Mouse (Mus musculus) MEL (cell line): ENCODE measurements around the gene Kdelc2. TPM values are rescaled to one million over a fixed set of nuclear protein-coding genes. Genes with fewer than 3 reads are reported as not detected.

Experiments
- DNase-seq: peaks from one replicate; pipeline ENCODE4 v3.0.0; 2011; ENCODE audit warnings: low read depth, low spot score
- H3K27ac ChIP-seq: 2 replicates; pipeline ENCODE4 v1.5.1; 2012; ENCODE audit warnings: low read depth, mild to moderate bottlenecking, control low read depth, low read length, moderate library complexity; ENCODE audit not compliant: control insufficient read depth
- H3K27me3 ChIP-seq, 2 experiments: fragments of 150-350 bp in 1 of 2; sonication (generic) in 1 of 2; 2 replicates each; pipeline ENCODE4 v1.6.1; 2012; ENCODE audit warnings: low read length in 2 of 2, mild to moderate bottlenecking in 2 of 2, improper control_type of control experiment in 1 of 2, moderate library complexity in 1 of 2; ENCODE audit not compliant: insufficient read depth in 2 of 2, control insufficient read depth in 1 of 2
- H3K36me3 ChIP-seq, 2 experiments: 2 replicates each; pipeline ENCODE4 v1.6.1; 2012 to 2014; ENCODE audit warnings: low read length in 2 of 2, improper control_type of control experiment in 1 of 2, inconsistent platforms in 1 of 2, mild to moderate bottlenecking in 1 of 2; ENCODE audit not compliant: insufficient read depth in 2 of 2, control insufficient read depth in 1 of 2
- H3K4me1 ChIP-seq, 2 experiments: fragments of 150-350 bp in 1 of 2; sonication (generic) in 1 of 2; 2 replicates each; pipeline ENCODE4 v1.6.1; 2012; ENCODE audit warnings: low read length in 2 of 2, improper control_type of control experiment in 1 of 2, mild to moderate bottlenecking in 1 of 2; ENCODE audit not compliant: insufficient read depth in 2 of 2, control insufficient read depth in 1 of 2
- H3K4me3 ChIP-seq, 2 experiments: fragments of 150-350 bp in 1 of 2; sonication (generic) in 1 of 2; 2 replicates each; pipeline ENCODE4 v1.5.1; 2012; ENCODE audit warnings: low read depth in 2 of 2, low read length in 2 of 2, mild to moderate bottlenecking in 2 of 2, moderate library complexity in 2 of 2, control low read depth in 1 of 2, improper control_type of control experiment in 1 of 2; ENCODE audit not compliant: control insufficient read depth in 1 of 2, insufficient read depth in 1 of 2
- H3K79me2 ChIP-seq: 2 replicates; pipeline ENCODE4 v1.6.1; 2012; ENCODE audit warnings: mild to moderate bottlenecking, low read length, moderate library complexity; ENCODE audit not compliant: control insufficient read depth, poor library complexity, insufficient read depth
- H3K9ac ChIP-seq: 2 replicates; pipeline ENCODE4 v1.6.1; 2012; ENCODE audit warnings: low read depth, mild to moderate bottlenecking, control low read depth, low read length, moderate library complexity; ENCODE audit not compliant: control insufficient read depth, poor library complexity, severe bottlenecking
- H3K9me3 ChIP-seq: fragments of 150-350 bp; sonication (generic); replicated peaks from 2 replicates; pipeline ENCODE4 v1.6.1; 2012; ENCODE audit warnings: mild to moderate bottlenecking, low read length, improper control_type of control experiment, moderate library complexity; ENCODE audit not compliant: insufficient read depth
- BHLHE40 ChIP-seq: IDR thresholded peaks from 2 replicates; pipeline ENCODE4 v1.6.1; 2012; ENCODE audit warnings: low read depth, mild to moderate bottlenecking, inconsistent platforms, low read length, improper control_type of control experiment, borderline replicate concordance
- E2F4 ChIP-seq: IDR thresholded peaks from 2 replicates; pipeline ENCODE4 v1.6.1; 2011; ENCODE audit warnings: low read depth, low read length, improper control_type of control experiment, borderline replicate concordance
- ELF1 ChIP-seq: IDR thresholded peaks from 2 replicates; pipeline ENCODE4 v1.6.1; 2014; ENCODE audit warnings: low read depth, mild to moderate bottlenecking, inconsistent platforms, low read length, improper control_type of control experiment, moderate library complexity
- EP300 ChIP-seq, 2 experiments: IDR thresholded peaks; 2 replicates each; pipeline ENCODE4 v1.6.1; 2011; ENCODE audit warnings: improper control_type of control experiment in 2 of 2, low read length in 2 of 2, low read depth in 1 of 2, mild to moderate bottlenecking in 1 of 2
- ETS1 ChIP-seq: IDR thresholded peaks from 2 replicates; pipeline ENCODE4 v1.6.1; 2012; ENCODE audit warnings: low read depth, mild to moderate bottlenecking, inconsistent platforms, low read length, improper control_type of control experiment, moderate library complexity
- GATA1 ChIP-seq: IDR thresholded peaks from 2 replicates; pipeline ENCODE4 v1.6.1; 2011; ENCODE audit warnings: low read depth, low read length, improper control_type of control experiment
- HCFC1 ChIP-seq: IDR thresholded peaks from 2 replicates; pipeline ENCODE4 v1.6.1; 2012; ENCODE audit warnings: low read depth, mild to moderate bottlenecking, inconsistent platforms, low read length, improper control_type of control experiment, moderate library complexity
- JUND ChIP-seq: IDR thresholded peaks from 2 replicates; pipeline ENCODE4 v1.6.1; 2011; ENCODE audit warnings: low read depth, mild to moderate bottlenecking, improper control_type of control experiment, low read length
- MAX ChIP-seq: IDR thresholded peaks from 2 replicates; pipeline ENCODE4 v1.6.1; 2011; ENCODE audit warnings: low read length, improper control_type of control experiment
- MAZ ChIP-seq: IDR thresholded peaks from 2 replicates; pipeline ENCODE4 v1.6.1; 2012; ENCODE audit warnings: low read depth, mild to moderate bottlenecking, inconsistent platforms, low read length, improper control_type of control experiment
- MEF2A ChIP-seq: IDR thresholded peaks from 2 replicates; pipeline ENCODE4 v1.6.1; 2014; ENCODE audit warnings: low read depth, mild to moderate bottlenecking, inconsistent platforms, low read length, improper control_type of control experiment; ENCODE audit not compliant: poor library complexity, insufficient replicate concordance, severe bottlenecking; ENCODE audit errors: extremely low read depth
- MXI1 ChIP-seq: IDR thresholded peaks from 2 replicates; pipeline ENCODE4 v1.6.1; 2011; ENCODE audit warnings: mild to moderate bottlenecking, low read depth, low read length, improper control_type of control experiment
- NELFE ChIP-seq: IDR thresholded peaks from 2 replicates; pipeline ENCODE4 v1.6.1; 2011; ENCODE audit warnings: low read depth, low read length, improper control_type of control experiment
- NRF1 ChIP-seq: IDR thresholded peaks from 2 replicates; pipeline ENCODE4 v1.6.1; 2014; ENCODE audit warnings: low read depth, mild to moderate bottlenecking, inconsistent platforms, low read length, improper control_type of control experiment, moderate library complexity; ENCODE audit not compliant: poor library complexity, insufficient read depth, severe bottlenecking
- POLR2AphosphoS5 ChIP-seq: IDR thresholded peaks from 2 replicates; pipeline ENCODE4 v1.6.1; 2012; ENCODE audit warnings: low read depth, borderline replicate concordance, mild to moderate bottlenecking, inconsistent platforms, low read length, moderate library complexity, mixed read lengths
- RCOR1 ChIP-seq: IDR thresholded peaks from 2 replicates; pipeline ENCODE4 v1.6.1; 2012; ENCODE audit warnings: low read depth, mild to moderate bottlenecking, inconsistent platforms, low read length, improper control_type of control experiment
- SIN3A ChIP-seq: IDR thresholded peaks from 2 replicates; pipeline ENCODE4 v1.6.1; 2012; ENCODE audit warnings: low read length, improper control_type of control experiment, inconsistent platforms
- SMC3 ChIP-seq: IDR thresholded peaks from 2 replicates; pipeline ENCODE4 v1.6.1; 2011; ENCODE audit warnings: low read depth, low read length, improper control_type of control experiment
- TAL1 ChIP-seq: IDR thresholded peaks from 2 replicates; pipeline ENCODE4 v1.6.1; 2012; ENCODE audit warnings: mild to moderate bottlenecking, inconsistent platforms, low read length, moderate library complexity, mixed read lengths
- TCF12 ChIP-seq: IDR thresholded peaks from 2 replicates; pipeline ENCODE4 v1.6.1; 2014; ENCODE audit warnings: low read depth, mild to moderate bottlenecking, inconsistent platforms, low read length, improper control_type of control experiment, moderate library complexity
- ZC3H11A ChIP-seq: IDR thresholded peaks from 2 replicates; pipeline ENCODE4 v1.6.1; 2012; ENCODE audit warnings: low read depth, mild to moderate bottlenecking, inconsistent platforms, low read length, improper control_type of control experiment
- ZKSCAN1 ChIP-seq: IDR thresholded peaks from 2 replicates; pipeline ENCODE4 v1.6.1; 2012; ENCODE audit warnings: low read depth, mild to moderate bottlenecking, inconsistent platforms, low read length, improper control_type of control experiment, moderate library complexity
- ZMIZ1 ChIP-seq: IDR thresholded peaks from 2 replicates; pipeline ENCODE4 v1.6.1; 2012; ENCODE audit warnings: low read depth, mild to moderate bottlenecking, inconsistent platforms, low read length, improper control_type of control experiment, moderate library complexity
- polyA plus RNA-seq, 2 experiments: library from polyadenylated mRNA; stranded (reverse) in 1 of 2; unstranded in 1 of 2; fragments of >175 nt in 1 of 2; fragments of >200 nt in 1 of 2; gene quantifications; 2 replicates each; pipeline versions ENCODE4 v1.2.1 to v1.2.4; 2012; ENCODE audit warnings: low replicate concordance in 2 of 2, low read depth in 1 of 2; ENCODE audit not compliant: insufficient read length in 2 of 2, insufficient read depth in 1 of 2, missing spikeins in 1 of 2
- total RNA-seq: library from RNA; depleted of rRNA; stranded (reverse); fragments of 300-350 nt; gene quantifications from 2 replicates; pipeline ENCODE4 v1.2.3, GENCODE M21; 2012

The Kdelc2 gene
- total and polyA plus RNA-seq, 3 experiments = 0.04 to 0.31 TPM; not detected in 1

- Histone ChIP-seq H3K9ac (no peak overlapping the region), H3K27ac (no peak overlapping the region), H3K79me2 (no peaks in the 10 kb centered on the region), H3K27me3 (peaks cover 4 to 7% of the 10 kb centered on the region in 2 experiments; a peak in 2 of 4 replicates), H3K36me3 (no peaks in the 10 kb centered on the region), H3K4me1 (no peaks in the 10 kb centered on the region), H3K4me3 (no peak overlapping the region), H3K9me3 (no peaks in the 10 kb centered on the region)
- DNase-seq = no peak
- TF ChIP-seq ZKSCAN1 = no peak
- no peak for TF ChIP-seq ZC3H11A
- no peak for TF ChIP-seq NRF1
- no peak for TF ChIP-seq E2F4
- TF ChIP-seq POLR2AphosphoS5 = no peak
- no peak for TF ChIP-seq SIN3A
- no peak for TF ChIP-seq MAZ
- no peak for TF ChIP-seq ETS1
- TF ChIP-seq BHLHE40 = no peak
- TF ChIP-seq MEF2A = no peak
- no peak for TF ChIP-seq HCFC1
- TF ChIP-seq TAL1 = no peak
- no peak for TF ChIP-seq GATA1
- TF ChIP-seq ZMIZ1 = no peak
- TF ChIP-seq RCOR1 = no peak
- no peak for TF ChIP-seq SMC3
- no peak for TF ChIP-seq JUND
- no peak for TF ChIP-seq ELF1
- TF ChIP-seq EP300 (IDR thresholded peaks at IDR 0.05; ENCODE audit: low read depth in 1 of 2, low read length in 2 of 2) = no peak
Observed at GRCm38 (mm10) chr9:53387431-53387830, 3.6 kb downstream of the Kdelc2 start.

- Histone ChIP-seq H3K4me3 (no peak overlapping the region), H3K27me3 (peaks cover 8% of the 10 kb centered on the region in 2 experiments; a peak in 3 of 4 replicates), H3K27ac (no peak overlapping the region), H3K79me2 (no peaks in the 10 kb centered on the region), H3K9ac (no peak overlapping the region), H3K36me3 (no peaks in the 10 kb centered on the region), H3K4me1 (no peaks in the 10 kb centered on the region), H3K9me3 (no peaks in the 10 kb centered on the region)
- no peak for DNase-seq
- TF ChIP-seq NELFE = no peak
- no peak for TF ChIP-seq MAX
- TF ChIP-seq MAZ = no peak
- no peak for TF ChIP-seq E2F4
- TF ChIP-seq TCF12 = no peak
- TF ChIP-seq ETS1 = no peak
- no peak for TF ChIP-seq MXI1
- TF ChIP-seq EP300 (IDR thresholded peaks at IDR 0.05; ENCODE audit: low read depth in 1 of 2, low read length in 2 of 2) = no peak
- no peak for TF ChIP-seq RCOR1
Observed at GRCm38 (mm10) chr9:53389109-53389508, 5.3 kb downstream of the Kdelc2 start.
